Mouse (Mus musculus): ENCODE results near the gene B4galt5. TPM values are rescaled to one million over a fixed set of nuclear protein-coding genes. Genes with fewer than 3 reads are reported as not detected.
"Not testable (repeated sequence)": the region's sequence is repeated elsewhere in the genome, so short reads cannot be mapped to it uniquely, and the experiment has no call there.

B4galt5 gene
- 6.0 and 7.3 TPM in 2 replicates for polyA plus RNA-seq (2016; fragmentation: Nextera tagmentation; extraction: Ambion mirVana)

GRCm38 (mm10) chr2:167348376-167349282 lies at the start of gene B4galt5:
Gene B4galt5 (minus strand): TSS chr2:167349183.
- H3K27ac ChIP-seq: peak within 1 kb of the TSS; percentile 93
- H3K36me3 ChIP-seq (replicated peaks): peaks cover 7% of the 10 kb centered on the region
- 1% methylated on average over 97 of the region's 111 CpGs for WGBS
- peaks cover 48% of the 10 kb centered on the region for H3K4me1 ChIP-seq
- DNase-seq (ENCODE audit: extremely low spot score, low spot score): peak; percentile 61
- no peaks in the 10 kb centered on the region for H3K9me3 ChIP-seq
- H3K4me3 ChIP-seq: peak within 1 kb of the TSS; percentile 88
- peaks cover 34% of the 10 kb centered on the region for H3K27me3 ChIP-seq (ENCODE audit: poor library complexity, severe bottlenecking)

DNA sequence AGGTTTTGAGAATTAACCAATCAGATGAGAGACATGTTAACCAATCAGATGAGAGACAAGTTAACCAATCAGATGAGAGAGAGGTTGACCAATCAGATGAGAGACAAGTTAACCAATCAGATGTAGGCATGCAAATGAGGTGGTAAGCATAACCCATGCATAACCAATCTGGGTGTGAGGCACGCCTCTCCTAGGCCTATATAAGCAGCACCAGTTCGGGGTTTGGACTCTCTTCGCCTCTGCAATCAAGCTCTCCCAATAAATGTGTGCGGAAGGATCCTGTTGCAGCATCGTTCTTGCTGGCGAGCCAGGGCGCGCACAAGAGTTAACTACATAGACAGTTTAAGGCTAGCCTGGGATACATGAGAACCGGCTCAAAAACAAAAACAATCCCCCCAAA lies 47.4 kb upstream of the B4galt5 start:
- H3K27me3 ChIP-seq (ENCODE audit: poor library complexity, severe bottlenecking); H3K36me3 ChIP-seq (replicated peaks); H3K4me3 ChIP-seq; DNase-seq (ENCODE audit: extremely low spot score, low spot score); H3K27ac ChIP-seq; H3K9me3 ChIP-seq; H3K4me1 ChIP-seq: not testable (repeated sequence)
- 95% methylated on average over 9 of the region's 9 CpGs for WGBS

GRCm38 (mm10) chr2:167394426-167394825 lies 45.4 kb upstream of the B4galt5 start:
- no peaks in the 10 kb centered on the region for H3K4me1 ChIP-seq
- H3K9me3 ChIP-seq: peaks cover 10% of the 10 kb centered on the region
- no peaks in the 10 kb centered on the region for H3K36me3 ChIP-seq (replicated peaks)
- no peak overlapping the region for H3K27ac ChIP-seq
- 91% methylated on average over 7 of the region's 7 CpGs for WGBS
- DNase-seq (ENCODE audit: extremely low spot score, low spot score): no peak
- H3K4me3 ChIP-seq: no peak overlapping the region
- H3K27me3 ChIP-seq (ENCODE audit: poor library complexity, severe bottlenecking): no peaks in the 10 kb centered on the region

- Histone ChIP-seq H3K4me1 (no peaks in the 10 kb centered on the region), H3K36me3 (replicated peaks) (no peaks in the 10 kb centered on the region), H3K27ac (no peak overlapping the region), H3K27me3 (ENCODE audit: poor library complexity, severe bottlenecking) (no peaks in the 10 kb centered on the region), H3K4me3 (no peak overlapping the region), H3K9me3 (peaks cover 10% of the 10 kb centered on the region)
- whole genome bisulfite sequencing: 82% methylated on average over 6 of the region's 6 CpGs
- DNase-seq (ENCODE audit: extremely low spot score, low spot score): no peak
These were observed 38.0 kb upstream of the B4galt5 start for GRCm38 (mm10) chr2:167386998-167387397.

GRCm38 (mm10) chr2:167386456-167386855 lies 37.5 kb upstream of the B4galt5 start:
- WGBS: 89% methylated on average over 4 of the region's 4 CpGs
- H3K27me3 ChIP-seq (ENCODE audit: poor library complexity, severe bottlenecking): no peaks in the 10 kb centered on the region
- H3K36me3 ChIP-seq (replicated peaks): no peaks in the 10 kb centered on the region
- DNase-seq (ENCODE audit: extremely low spot score, low spot score): no peak
- H3K4me1 ChIP-seq: no peaks in the 10 kb centered on the region
- peaks cover 10% of the 10 kb centered on the region for H3K9me3 ChIP-seq
- no peak overlapping the region for H3K4me3 ChIP-seq
- H3K27ac ChIP-seq: no peak overlapping the region

DNA sequence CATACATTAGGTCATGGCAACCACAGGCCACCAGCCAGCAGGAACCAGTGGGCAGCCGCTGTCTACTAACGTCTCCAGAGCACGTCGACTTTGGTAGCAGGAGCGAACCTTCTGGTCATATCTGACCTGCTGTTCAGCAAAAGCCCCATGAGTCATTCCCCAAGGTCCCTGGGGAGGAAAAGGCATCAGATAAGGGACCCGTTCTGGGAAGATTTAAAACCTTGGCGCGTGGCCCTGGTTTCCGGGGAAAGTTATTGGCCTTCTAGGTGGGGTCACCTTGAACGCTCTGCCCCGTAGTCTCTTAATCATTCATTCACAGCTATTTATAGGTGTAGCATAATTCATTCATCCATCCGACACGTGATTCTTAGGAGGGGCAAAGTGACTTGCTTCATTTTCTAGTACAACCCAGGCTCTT lies 34.7 kb upstream of the B4galt5 start:
- no peaks in the 10 kb centered on the region for H3K36me3 ChIP-seq (replicated peaks)
- WGBS: 96% methylated on average over 13 of the region's 13 CpGs
- H3K4me1 ChIP-seq: peaks cover 16% of the 10 kb centered on the region
- no peak for DNase-seq (ENCODE audit: extremely low spot score, low spot score)
- H3K27ac ChIP-seq: no peak overlapping the region
- no peaks in the 10 kb centered on the region for H3K9me3 ChIP-seq
- no peaks in the 10 kb centered on the region for H3K27me3 ChIP-seq (ENCODE audit: poor library complexity, severe bottlenecking)
- no peak overlapping the region for H3K4me3 ChIP-seq

DNA sequence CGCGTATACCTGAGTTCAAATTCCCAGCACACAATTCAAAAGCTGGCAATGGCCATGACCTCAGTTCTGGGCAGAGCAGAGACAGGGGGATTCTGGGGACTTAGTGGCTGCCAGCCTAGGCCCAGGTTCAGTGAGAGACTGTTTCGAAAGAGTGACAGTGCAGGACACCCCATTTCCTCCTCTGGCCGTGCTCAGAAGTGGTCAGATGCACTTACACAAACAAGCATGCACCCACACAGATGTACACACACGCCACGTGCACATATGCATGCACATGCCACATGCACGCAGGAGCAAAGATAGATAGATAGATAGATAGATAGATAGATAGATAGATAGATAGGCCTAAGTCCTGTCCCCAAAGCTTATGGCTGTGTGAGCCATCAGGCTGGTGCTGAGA lies 33.4 kb upstream of the B4galt5 start:
- no peaks in the 10 kb centered on the region for H3K27me3 ChIP-seq (ENCODE audit: poor library complexity, severe bottlenecking)
- H3K4me1 ChIP-seq: peaks cover 22% of the 10 kb centered on the region
- 83% methylated on average over 7 of the region's 7 CpGs for WGBS
- no peak overlapping the region for H3K4me3 ChIP-seq
- no peaks in the 10 kb centered on the region for H3K36me3 ChIP-seq (replicated peaks)
- no peaks in the 10 kb centered on the region for H3K9me3 ChIP-seq
- no peak for DNase-seq (ENCODE audit: extremely low spot score, low spot score)
- no peak overlapping the region for H3K27ac ChIP-seq

DNA sequence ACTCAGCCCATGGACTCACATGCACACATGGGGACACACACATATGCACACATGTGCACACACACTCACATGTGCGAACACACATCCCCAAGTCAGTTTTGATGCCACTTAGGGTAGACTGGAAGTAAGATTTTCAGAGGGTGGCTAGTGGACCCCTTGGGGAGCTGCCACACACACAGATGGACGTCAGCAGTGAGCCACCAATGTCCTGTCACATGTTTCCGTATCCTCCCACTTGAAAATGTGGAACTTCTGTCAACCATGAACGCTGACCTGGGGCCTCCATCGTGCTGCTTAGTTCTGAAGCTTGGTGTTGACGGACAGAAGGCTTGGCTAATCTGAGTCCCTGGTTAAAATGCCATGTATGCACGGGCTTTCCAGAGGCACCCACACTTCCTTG lies 32.6 kb upstream of the B4galt5 start:
- no peaks in the 10 kb centered on the region for H3K36me3 ChIP-seq (replicated peaks)
- H3K4me1 ChIP-seq: peaks cover 22% of the 10 kb centered on the region
- no peaks in the 10 kb centered on the region for H3K9me3 ChIP-seq
- DNase-seq (ENCODE audit: extremely low spot score, low spot score): no peak
- WGBS: 86% methylated on average over 7 of the region's 7 CpGs
- no peak overlapping the region for H3K27ac ChIP-seq
- no peaks in the 10 kb centered on the region for H3K27me3 ChIP-seq (ENCODE audit: poor library complexity, severe bottlenecking)
- H3K4me3 ChIP-seq: no peak overlapping the region

DNA sequence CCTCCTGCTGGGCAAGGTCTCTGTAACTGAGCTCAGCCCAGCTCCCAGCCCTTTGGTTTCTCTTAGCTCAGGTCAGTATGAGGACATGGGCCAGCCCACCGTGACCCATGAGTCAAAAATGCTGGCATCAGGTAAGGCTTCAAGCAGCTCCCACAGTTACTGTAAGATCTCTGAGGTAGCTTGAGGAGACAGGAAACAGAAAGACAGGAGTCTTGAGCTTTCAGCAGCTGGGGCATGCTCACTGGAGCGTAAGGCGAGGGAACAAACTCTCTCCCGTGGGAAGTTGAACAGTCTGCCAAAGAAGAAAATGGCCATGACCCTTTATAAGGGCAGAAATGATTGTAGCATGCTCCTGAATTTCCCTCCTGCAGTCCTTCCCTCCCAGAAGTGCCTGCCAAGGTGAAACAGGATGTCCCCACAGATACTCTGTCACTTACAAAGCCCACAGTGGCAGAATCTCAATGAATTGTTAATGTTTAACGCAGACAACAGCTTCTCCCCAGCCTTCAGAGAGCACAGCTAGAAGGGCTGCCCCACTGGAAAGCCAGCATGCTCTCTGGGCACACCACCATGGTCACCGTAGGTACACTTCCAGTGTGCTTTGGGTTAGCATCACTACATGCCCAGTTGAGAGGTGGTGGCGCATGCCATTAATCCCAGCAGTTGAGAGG lies 31.8 kb upstream of the B4galt5 start:
- no peak overlapping the region for H3K4me3 ChIP-seq
- no peaks in the 10 kb centered on the region for H3K9me3 ChIP-seq
- no peaks in the 10 kb centered on the region for H3K27me3 ChIP-seq (ENCODE audit: poor library complexity, severe bottlenecking)
- no peaks in the 10 kb centered on the region for H3K36me3 ChIP-seq (replicated peaks)
- WGBS: 67% methylated on average over 7 of the region's 7 CpGs
- DNase-seq (ENCODE audit: extremely low spot score, low spot score): no peak
- peak overlapping the region; percentile 36; the same call in 1 of the 2 replicates for H3K27ac ChIP-seq
- peaks cover 22% of the 10 kb centered on the region for H3K4me1 ChIP-seq

DNA sequence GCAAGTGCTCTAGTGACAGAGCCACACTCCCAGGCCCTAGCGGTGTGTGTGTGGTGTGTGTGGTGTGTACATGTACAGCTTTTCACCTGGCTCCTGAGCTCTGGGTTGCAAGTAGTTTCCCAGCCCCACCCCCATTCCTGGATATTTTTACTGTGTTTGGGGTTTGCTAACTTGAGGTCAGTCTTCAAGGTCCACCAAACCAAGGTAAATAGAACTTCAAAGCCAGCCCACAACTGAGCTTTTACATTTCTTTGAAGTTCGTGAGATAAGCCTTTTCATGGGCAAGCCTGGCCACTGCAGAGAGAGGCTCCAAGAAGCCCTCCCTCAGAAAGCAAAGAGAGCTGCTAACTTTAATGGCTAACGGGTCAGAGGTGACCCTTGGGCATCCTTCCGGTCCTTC lies 30.0 kb upstream of the B4galt5 start:
- H3K27ac ChIP-seq: no peak overlapping the region

GRCm38 (mm10) chr2:167377697-167378096 lies 28.7 kb upstream of the B4galt5 start:
- Histone ChIP-seq H3K4me3 (no peak overlapping the region), H3K27ac (no peak overlapping the region), H3K4me1 (peaks cover 22% of the 10 kb centered on the region), H3K36me3 (replicated peaks) (no peaks in the 10 kb centered on the region), H3K27me3 (ENCODE audit: poor library complexity, severe bottlenecking) (no peaks in the 10 kb centered on the region), H3K9me3 (no peaks in the 10 kb centered on the region)
- DNase-seq (ENCODE audit: extremely low spot score, low spot score): no peak
- WGBS: 74% methylated on average over 3 of the region's 3 CpGs

More for the DNA sequence above, 30.0 kb upstream of the B4galt5 start:
- H3K9me3 ChIP-seq: no peaks in the 10 kb centered on the region
- 61% methylated on average over 4 of the region's 4 CpGs for WGBS
- H3K27me3 ChIP-seq (ENCODE audit: poor library complexity, severe bottlenecking): no peaks in the 10 kb centered on the region
- DNase-seq (ENCODE audit: extremely low spot score, low spot score): no peak
- no peak overlapping the region for H3K4me3 ChIP-seq
- H3K36me3 ChIP-seq (replicated peaks): no peaks in the 10 kb centered on the region
- H3K4me1 ChIP-seq: peaks cover 22% of the 10 kb centered on the region

GRCm38 (mm10) chr2:167376160-167376564 lies 27.2 kb upstream of the B4galt5 start:
- H3K36me3 ChIP-seq (replicated peaks): no peaks in the 10 kb centered on the region
- 82% methylated on average over 8 of the region's 8 CpGs for WGBS
- H3K27ac ChIP-seq: no peak overlapping the region
- no peak overlapping the region for H3K4me3 ChIP-seq
- peaks cover 22% of the 10 kb centered on the region for H3K4me1 ChIP-seq
- no peaks in the 10 kb centered on the region for H3K9me3 ChIP-seq
- no peak for DNase-seq (ENCODE audit: extremely low spot score, low spot score)
- H3K27me3 ChIP-seq (ENCODE audit: poor library complexity, severe bottlenecking): no peaks in the 10 kb centered on the region

DNA sequence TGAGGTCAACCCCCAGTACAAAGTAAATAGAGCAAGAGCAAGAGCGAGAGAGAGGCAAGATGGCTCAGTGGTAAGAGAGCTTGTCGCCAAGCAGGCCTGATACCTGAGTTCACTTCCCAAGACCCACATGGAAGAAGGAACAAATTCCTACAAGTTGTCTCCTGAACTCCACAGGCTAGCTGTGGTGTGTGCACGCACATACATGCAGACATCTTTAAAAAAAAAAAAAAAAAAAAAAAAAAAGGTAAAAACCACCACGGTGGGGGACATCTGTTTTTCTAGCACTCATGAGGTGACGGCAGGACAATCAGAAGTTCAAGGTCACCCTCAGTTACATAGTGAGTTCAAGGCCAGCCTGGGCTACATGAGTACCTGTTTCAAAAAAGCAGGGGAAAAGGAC lies 26.7 kb upstream of the B4galt5 start:
- H3K4me3 ChIP-seq: no peak overlapping the region
- no peaks in the 10 kb centered on the region for H3K36me3 ChIP-seq (replicated peaks)
- H3K4me1 ChIP-seq: peaks cover 20% of the 10 kb centered on the region
- H3K27ac ChIP-seq: no peak overlapping the region
- 93% methylated on average over 5 of the region's 5 CpGs for WGBS
- no peaks in the 10 kb centered on the region for H3K27me3 ChIP-seq (ENCODE audit: poor library complexity, severe bottlenecking)
- H3K9me3 ChIP-seq: no peaks in the 10 kb centered on the region
- no peak for DNase-seq (ENCODE audit: extremely low spot score, low spot score)
